Mouse (Mus musculus): ENCODE results near the gene Olfr459. TPM values are rescaled to one million over a fixed set of nuclear protein-coding genes. Genes with fewer than 3 reads are reported as not detected.
A peak's percentile ranks its signal among the peaks of the same experiment; 100 is the strongest.

Gene Olfr459
- total RNA-seq (2012; rRNA removed) (not detected in 2 replicates), total RNA-seq (2014; rRNA removed) (not detected in 2 replicates), polyA plus RNA-seq (2012; ENCODE audit: insufficient read length, low read depth) (not detected in 2 replicates)

- no peaks in the 10 kb centered on the region for H3K9me3 ChIP-seq (replicated peaks; ENCODE audit: low read length)
- dilution Hi-C loops (cut with MboI; ENCODE audit: extremely low pct_ligation_motif_present, extremely low pct_unique_long_range_greater_than_20kb, low sequenced_read_pairs) = no loop called here
- H3K4me3 ChIP-seq (replicated peaks in 1 of 3; ENCODE audit: low read depth in 2 of 3, low read length in 2 of 3, poor library complexity in 1 of 3) = no peak within 1 kb of the TSS
- no peak within 1 kb of the TSS for H3K9ac ChIP-seq (ENCODE audit: insufficient read depth, low read depth)
- peak; percentile 7 for DNase-seq (ENCODE audit: extremely low read depth)
- H3K27ac ChIP-seq (ENCODE audit: insufficient read depth, low read depth) = no peak within 1 kb of the TSS
- no peaks in the 10 kb centered on the region for H3K27me3 ChIP-seq (replicated peaks)
- no peaks in the 10 kb centered on the region for H3K36me3 ChIP-seq (replicated peaks in 1 of 2; ENCODE audit: control insufficient read depth in 1 of 2, insufficient read depth in 1 of 2, low read length in 1 of 2)
- H3K4me2 ChIP-seq (ENCODE audit: insufficient read depth, low read depth, poor library complexity, severe bottlenecking) = no peak within 1 kb of the TSS
- TF ChIP-seq BHLHE40 (IDR thresholded peaks at IDR 0.05; ENCODE audit: low read depth, low read length) (no peak), MAX (IDR thresholded peaks at IDR 0.05; ENCODE audit: low read length) (no peak), NRF1 (IDR thresholded peaks at IDR 0.05; ENCODE audit: low read depth, low read length) (no peak), MYC (IDR thresholded peaks at IDR 0.05; ENCODE audit: low read depth, low read length) (no peak), POLR2AphosphoS2 (IDR thresholded peaks at IDR 0.05; ENCODE audit: low read depth, low read length) (no peak), JUN (IDR thresholded peaks at IDR 0.05; ENCODE audit: insufficient read depth, low read depth, low read length) (no peak), ZC3H11A (IDR thresholded peaks at IDR 0.05; ENCODE audit: low read depth, low read length) (no peak), MEF2A (IDR thresholded peaks at IDR 0.05; ENCODE audit: borderline replicate concordance, low read depth, low read length) (no peak), GABPA (IDR thresholded peaks at IDR 0.05; ENCODE audit: insufficient replicate concordance, low read depth, low read length) (no peak), ZKSCAN1 (IDR thresholded peaks at IDR 0.05; ENCODE audit: borderline replicate concordance, low read depth, low read length) (no peak), UBTF (IDR thresholded peaks at IDR 0.05; ENCODE audit: low read depth, low read length) (no peak), SIN3A (IDR thresholded peaks at IDR 0.05; ENCODE audit: low read length) (no peak), IRF4 (IDR thresholded peaks at IDR 0.05; ENCODE audit: low read depth, low read length) (no peak)
- peaks cover 0 to 13% of the 10 kb centered on the region in 2 experiments; a peak in 2 of 4 replicates for H3K4me1 ChIP-seq (ENCODE audit: control insufficient read depth in 1 of 2, insufficient read depth in 2 of 2)
- in situ Hi-C loops (cut with MboI; ENCODE audit: low pct_ligation_motif_present, low pct_unique_long_range_greater_than_20kb, low sequenced_read_pairs) = no loop called here
- no peaks in the 10 kb centered on the region for H3K79me2 ChIP-seq (replicated peaks; ENCODE audit: control insufficient read depth, extremely low read depth, insufficient read depth, poor library complexity, severe bottlenecking)
These were observed at the start of gene Olfr459 for GRCm38 (mm10) chr6:41775077-41775476. Gene Olfr459 (minus strand): TSS chr6:41775177.

DNA sequence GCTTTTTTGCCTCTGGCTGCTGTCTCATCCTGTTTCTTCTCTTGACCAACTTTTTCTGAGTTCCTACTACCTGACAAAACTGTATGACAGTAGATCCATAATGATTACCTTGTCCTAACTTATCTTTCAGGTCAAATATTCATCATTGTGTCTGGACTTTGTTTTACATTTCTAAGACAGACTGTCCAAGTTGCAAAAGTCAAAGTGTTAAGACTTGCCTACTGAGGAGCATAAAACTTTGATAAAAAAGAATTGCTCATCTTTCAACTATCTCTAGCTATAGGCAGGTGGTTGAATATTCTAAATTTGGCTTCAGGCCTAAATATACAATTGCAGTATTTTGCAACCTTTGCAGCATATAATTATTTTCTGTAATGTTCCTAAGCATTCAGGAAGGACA, 49.1 kb upstream of the Olfr459 start:
- Histone ChIP-seq H3K79me2 (replicated peaks; ENCODE audit: control insufficient read depth, extremely low read depth, insufficient read depth, poor library complexity, severe bottlenecking) (no peaks in the 10 kb centered on the region), H3K4me1 (ENCODE audit: control insufficient read depth in 1 of 2, insufficient read depth in 2 of 2) (no peaks in the 10 kb centered on the region), H3K9me3 (replicated peaks; ENCODE audit: low read length) (no peaks in the 10 kb centered on the region), H3K36me3 (replicated peaks in 1 of 2; ENCODE audit: control insufficient read depth in 1 of 2, insufficient read depth in 1 of 2, low read length in 1 of 2) (no peaks in the 10 kb centered on the region), H3K4me2 (ENCODE audit: insufficient read depth, low read depth, poor library complexity, severe bottlenecking) (no peak overlapping the region), H3K9ac (ENCODE audit: insufficient read depth, low read depth) (no peak overlapping the region), H3K4me3 (replicated peaks in 1 of 3; ENCODE audit: low read depth in 2 of 3, low read length in 2 of 3, poor library complexity in 1 of 3) (no peak overlapping the region), H3K27me3 (replicated peaks) (no peaks in the 10 kb centered on the region), H3K27ac (ENCODE audit: insufficient read depth, low read depth) (no peak overlapping the region)
- dilution Hi-C loops (cut with MboI; ENCODE audit: extremely low pct_ligation_motif_present, extremely low pct_unique_long_range_greater_than_20kb, low sequenced_read_pairs) = no loop called here
- DNase-seq (ENCODE audit: extremely low read depth) = no peak
- TF ChIP-seq NELFE (IDR thresholded peaks at IDR 0.05; ENCODE audit: low read depth, low read length) (no peak), POLR2AphosphoS2 (IDR thresholded peaks at IDR 0.05; ENCODE audit: low read depth, low read length) (no peak), MXI1 (IDR thresholded peaks at IDR 0.05; ENCODE audit: low read depth, low read length) (no peak), MEF2A (IDR thresholded peaks at IDR 0.05; ENCODE audit: borderline replicate concordance, low read depth, low read length) (no peak), ZC3H11A (IDR thresholded peaks at IDR 0.05; ENCODE audit: low read depth, low read length) (no peak), MYC (IDR thresholded peaks at IDR 0.05; ENCODE audit: low read depth, low read length) (no peak), JUND (conservative IDR thresholded peaks at IDR 0.05; ENCODE audit: low read depth, low read length) (no peak), MAZ (IDR thresholded peaks at IDR 0.05; ENCODE audit: low read depth, low read length) (no peak), ZMIZ1 (IDR thresholded peaks at IDR 0.05; ENCODE audit: low read depth, low read length) (no peak), CHD2 (IDR thresholded peaks at IDR 0.05; ENCODE audit: low read length) (no peak), MAFK (IDR thresholded peaks at IDR 0.05; ENCODE audit: insufficient replicate concordance, low read length) (no peak)
- in situ Hi-C loops (cut with MboI; ENCODE audit: low pct_ligation_motif_present, low pct_unique_long_range_greater_than_20kb, low sequenced_read_pairs) = no loop called here

Measured in CH12.LX (cell line).